Mouse (Mus musculus) right cerebral cortex, adult 2 months (tissue): ENCODE data around the gene Rpl36-ps4.
"Not testable (repeated sequence)": the region's sequence is repeated elsewhere in the genome, so short reads cannot be mapped to it uniquely, and the experiment has no call there.

Experiments used
- DNase-seq, 2 experiments: peaks; one replicate each; pipeline ENCODE4 v3.0.0; 2021 to 2022; ENCODE audit warnings: low spot score in 2 of 2

Rpl36-ps4 gene

DNA sequence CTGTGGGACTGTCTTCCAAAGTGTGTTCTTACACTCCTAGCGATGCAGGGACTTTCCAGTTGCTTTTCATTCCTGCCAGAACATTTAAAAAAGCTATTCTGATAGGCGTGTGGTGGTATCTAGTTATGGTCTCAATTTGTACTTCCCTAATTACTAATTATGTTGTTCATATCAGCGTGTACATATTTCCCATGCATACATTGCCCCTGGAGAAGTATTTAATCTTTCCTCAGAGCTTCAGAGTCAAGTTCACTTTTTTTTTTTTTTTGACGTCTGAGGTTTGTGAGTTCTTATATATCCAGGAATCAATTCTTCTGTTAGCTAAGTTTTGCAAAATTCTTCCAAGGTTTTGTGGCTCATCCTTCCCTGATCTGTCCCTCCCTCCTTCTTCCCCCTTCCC lies 15.4 kb downstream of the Rpl36-ps4 start:
- DNase-seq, result no peak

DNA sequence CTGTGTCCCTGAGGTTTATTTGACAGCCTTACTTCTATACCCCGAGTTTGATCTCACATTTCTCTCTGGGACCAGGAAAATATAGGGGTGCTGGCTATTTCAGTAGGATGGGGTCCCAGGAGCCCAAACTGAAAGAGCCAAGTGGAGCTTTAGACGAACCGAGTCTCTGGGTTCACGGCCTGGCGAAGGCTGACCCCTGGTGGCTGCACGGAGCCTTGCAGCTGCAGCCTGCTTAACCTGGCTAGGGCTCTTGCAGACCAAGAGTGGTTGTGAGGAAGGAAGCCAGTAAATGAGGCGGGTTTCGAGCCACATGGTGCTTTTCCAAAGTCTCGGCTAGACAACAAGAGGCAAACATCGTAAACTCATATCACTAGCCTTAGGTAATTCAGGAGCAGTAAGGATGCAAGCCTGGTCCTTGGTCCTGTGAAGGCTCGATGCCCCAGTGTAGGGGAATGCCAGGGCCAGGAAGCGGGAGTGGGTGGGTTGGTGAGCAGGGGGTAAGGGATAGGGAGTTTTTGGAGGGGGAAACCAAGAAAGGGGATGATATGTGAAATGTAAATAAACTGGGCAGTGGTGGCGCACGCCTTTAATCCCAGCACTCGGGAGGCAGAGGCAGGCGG lies 28.3 kb downstream of the Rpl36-ps4 start:
- peak; percentile 85 to 90 for DNase-seq

GRCm38 (mm10) chr17:87954618-87955124 lies 33.9 kb downstream of the Rpl36-ps4 start:
- DNase-seq, result not testable (repeated sequence)

DNA sequence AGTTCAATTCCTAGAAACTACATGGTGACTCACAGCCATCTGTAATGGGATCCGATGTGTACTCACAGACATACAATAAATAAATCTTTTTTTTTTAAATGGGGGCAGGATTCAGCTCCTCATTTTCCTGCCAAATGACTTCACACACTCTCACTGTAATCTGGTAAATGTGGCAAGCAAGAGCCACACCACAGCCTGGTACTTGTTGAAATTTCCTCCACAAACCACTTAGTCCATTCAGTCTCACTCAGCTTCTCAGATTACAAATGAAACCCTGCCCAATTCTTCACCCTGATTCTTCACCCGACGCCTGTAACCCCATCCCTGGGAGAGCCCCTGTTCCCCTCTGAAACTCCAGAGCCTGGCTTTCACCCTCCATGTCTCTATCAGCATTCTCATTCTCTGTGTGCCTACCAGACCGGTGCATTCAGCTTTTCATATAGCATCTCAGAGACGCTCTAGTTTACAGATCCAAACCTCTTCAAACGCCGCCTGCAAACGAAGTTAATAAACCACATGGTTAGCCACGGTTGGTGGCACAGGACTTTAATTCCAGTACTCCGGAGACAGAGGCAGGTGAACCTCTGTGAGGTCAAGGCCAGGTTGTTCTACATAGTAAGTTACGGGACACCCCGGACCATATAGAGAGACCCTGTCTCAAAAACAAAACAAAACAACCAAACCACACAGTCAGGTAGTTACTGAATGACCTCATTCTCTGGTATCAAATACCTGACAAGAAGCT lies 36.5 kb downstream of the Rpl36-ps4 start:
- DNase-seq, result no peak

DNA sequence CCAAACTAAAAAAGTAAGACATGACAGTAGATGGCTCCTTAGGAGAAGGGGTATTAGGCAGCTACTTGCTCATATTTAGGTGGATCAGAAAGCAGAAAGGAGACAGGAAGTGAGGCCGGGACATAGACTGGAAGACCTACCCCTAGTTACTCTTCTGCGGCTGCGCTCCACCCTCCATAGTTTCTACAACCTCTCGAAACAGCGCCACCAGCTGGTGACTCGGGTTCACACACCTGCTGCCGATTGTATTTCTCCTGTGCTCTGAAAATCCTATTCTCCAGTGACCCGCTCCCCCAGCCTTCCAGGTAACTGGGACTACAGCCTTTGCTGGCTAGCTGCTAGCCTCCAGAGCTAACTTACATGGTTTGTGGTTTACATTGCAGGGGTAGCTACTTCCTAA lies 37.5 kb downstream of the Rpl36-ps4 start:
- DNase-seq, result no peak

DNA sequence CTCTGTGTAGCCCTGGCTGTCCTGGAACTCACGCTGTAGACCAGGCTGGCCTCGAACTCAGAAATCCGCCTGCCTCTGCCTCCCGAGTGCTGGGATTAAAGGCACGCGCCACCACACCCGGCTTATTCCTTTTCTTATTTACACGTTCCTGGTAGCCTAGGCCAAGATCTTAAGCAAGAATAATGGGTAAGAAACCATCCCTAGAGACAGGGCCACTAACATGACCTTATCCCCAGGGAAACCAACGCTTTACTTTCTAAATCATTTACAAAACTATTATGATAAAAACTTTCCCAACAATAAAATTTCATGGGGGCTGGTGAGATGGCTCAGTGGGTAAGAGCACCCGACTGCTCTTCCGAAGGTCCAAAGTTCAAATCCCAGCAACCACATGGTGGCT lies 38.6 kb downstream of the Rpl36-ps4 start:
- DNase-seq, result not testable (repeated sequence)

DNA sequence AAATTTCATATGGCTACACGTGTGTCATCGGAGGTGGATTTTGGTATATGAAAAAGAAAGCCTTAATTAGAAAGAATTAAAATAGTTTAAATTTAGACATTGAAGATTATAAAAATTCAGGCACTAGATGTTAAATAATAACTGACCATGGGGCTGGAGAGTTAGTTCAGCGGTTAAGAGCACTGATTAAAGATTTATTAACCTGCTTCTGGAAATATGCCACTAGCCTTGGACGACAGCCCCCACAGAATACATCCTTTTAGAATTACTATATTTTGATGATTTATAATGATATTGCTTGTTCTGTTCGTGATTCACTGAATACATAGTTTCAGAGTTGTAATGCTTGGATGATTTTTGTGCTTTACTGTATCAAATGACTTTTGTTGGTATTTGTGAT lies 39.2 kb downstream of the Rpl36-ps4 start:
- not testable (repeated sequence) for DNase-seq

GRCm38 (mm10) chr17:87963081-87964075 lies 42.6 kb downstream of the Rpl36-ps4 start:
- DNase-seq, result no peak

- not testable (repeated sequence) for DNase-seq
Measured at GRCm38 (mm10) chr17:87968483-87968926, 47.7 kb downstream of the Rpl36-ps4 start.
